Mouse (Mus musculus) liver, embryonic 11.5 days (tissue): ENCODE data around the gene Fcrlb. TPM values are rescaled to one million over a fixed set of nuclear protein-coding genes. Genes with fewer than 3 reads are reported as not detected.

Experiments used
- ATAC-seq: fragments of 200-750 bp; cut with Nextera tagmentation; replicated peaks from 2 replicates; pipeline ENCODE4 v1.8.0; 2017; ENCODE audit warnings: moderate number of reproducible peaks, mild to moderate bottlenecking, moderate TSS enrichment, moderate library complexity; ENCODE audit not compliant: low FRiP score
- DNase-seq: peaks from one replicate; pipeline ENCODE4 v3.0.0-alpha.2; 2017; ENCODE audit warnings: low spot score
- H3K27ac ChIP-seq: fragments of 300-500 bp; sonication (generic); 2 replicates; pipeline ENCODE4 v1.5.1; 2014; ENCODE audit warnings: mild to moderate bottlenecking, low read depth, low read length, control low read depth
- H3K27me3 ChIP-seq: fragments of 300-500 bp; sonication (generic); replicated peaks from 2 replicates; pipeline ENCODE4 v1.6.1; 2014; ENCODE audit warnings: low read length, mixed read lengths; ENCODE audit not compliant: control insufficient read depth, insufficient read depth
- H3K36me3 ChIP-seq: fragments of 300-500 bp; sonication (generic); 2 replicates; pipeline ENCODE4 v1.6.1; 2014; ENCODE audit warnings: mild to moderate bottlenecking, low read length, moderate library complexity, mixed read lengths; ENCODE audit not compliant: control insufficient read depth, insufficient read depth
- H3K4me1 ChIP-seq: fragments of 300-500 bp; sonication (generic); replicated peaks from 2 replicates; pipeline ENCODE4 v1.6.1; 2014; ENCODE audit warnings: low read length, mixed read lengths; ENCODE audit not compliant: control insufficient read depth, insufficient read depth
- H3K4me2 ChIP-seq: fragments of 300-500 bp; sonication (generic); 2 replicates; pipeline ENCODE4 v1.6.1; 2014; ENCODE audit warnings: mild to moderate bottlenecking, control low read depth, moderate library complexity
- H3K4me3 ChIP-seq: fragments of 300-500 bp; sonication (generic); 2 replicates; pipeline ENCODE4 v1.5.1; 2014; ENCODE audit warnings: low read depth, low read length, control low read depth
- H3K9ac ChIP-seq: fragments of 300-500 bp; sonication (generic); 2 replicates; pipeline ENCODE4 v1.6.1; 2014; ENCODE audit warnings: low read depth, low read length, control low read depth
- H3K9me3 ChIP-seq: fragments of 300-500 bp; sonication (generic); 2 replicates; pipeline ENCODE4 v1.6.1; 2016; ENCODE audit warnings: low read length, inconsistent platforms, mixed read lengths; ENCODE audit not compliant: control insufficient read depth
- WGBS: fragments of 180-500 bp; shearing (Covaris S2); extraction: QIAGEN DNeasy Blood & Tissue Kit; methylation state at CpG from one replicate; pipeline ENCODE4 v1.1.7; 2014; 5-methylcytosine and 5-hydroxymethylcytosine counted together
- polyA plus RNA-seq: library from polyadenylated mRNA; unstranded; fragments of >200 nt; fragmentation: Nextera tagmentation; extraction: Ambion mirVana; gene quantifications from 2 replicates; pipeline ENCODE4 v1.2.1, GENCODE M21; 2014

Gene Fcrlb
- polyA plus RNA-seq, 1 experiment from 2014 or later = not detected

DNA sequence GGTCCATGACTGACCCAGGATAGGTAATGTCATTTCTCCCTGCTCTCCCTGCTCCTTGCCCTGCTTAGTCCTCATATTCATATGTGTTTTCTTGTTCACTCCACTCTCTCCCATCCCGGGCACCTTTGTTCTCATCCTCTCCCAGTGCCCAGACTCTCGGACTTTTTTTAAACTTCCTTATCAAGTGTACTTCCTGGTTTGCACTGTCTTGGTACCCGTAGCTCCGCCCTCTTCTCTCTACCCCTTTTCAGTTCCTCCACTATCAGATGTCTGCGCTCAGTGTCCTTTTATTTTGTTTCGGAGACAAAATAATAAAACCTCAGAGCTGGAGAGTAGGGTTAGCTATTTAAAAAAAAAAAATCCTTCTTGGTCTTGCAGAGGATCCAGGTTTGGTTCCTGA is 11.7 kb upstream of the Fcrlb start:
- peak overlapping the region; percentile 54 for H3K4me2 ChIP-seq
- H3K9ac ChIP-seq = no peak overlapping the region
- WGBS = 52% methylated on average over 6 of the region's 6 CpGs
- H3K36me3 ChIP-seq = no peaks in the 10 kb centered on the region
- no peaks in the 10 kb centered on the region for H3K9me3 ChIP-seq
- H3K4me1 ChIP-seq = no peaks in the 10 kb centered on the region
- no peak for DNase-seq
- no peaks in the 10 kb centered on the region for H3K27me3 ChIP-seq
- H3K27ac ChIP-seq = no peak overlapping the region
- H3K4me3 ChIP-seq = peak overlapping the region; percentile 5; the same call in 1 of the 2 replicates
- peak; percentile 70 for ATAC-seq

GRCm38 (mm10) chr1:170919308-170919707 is 6.6 kb upstream of the Fcrlb start:
- no peak overlapping the region for H3K4me2 ChIP-seq
- H3K9ac ChIP-seq = no peak overlapping the region
- ATAC-seq (no peak), DNase-seq (no peak)
- H3K36me3 ChIP-seq = no peaks in the 10 kb centered on the region
- H3K27ac ChIP-seq = no peak overlapping the region
- no peaks in the 10 kb centered on the region for H3K9me3 ChIP-seq
- no peaks in the 10 kb centered on the region for H3K27me3 ChIP-seq
- no peak overlapping the region for H3K4me3 ChIP-seq
- 82% methylated on average over 8 of the region's 8 CpGs for WGBS
- H3K4me1 ChIP-seq = no peaks in the 10 kb centered on the region

DNA sequence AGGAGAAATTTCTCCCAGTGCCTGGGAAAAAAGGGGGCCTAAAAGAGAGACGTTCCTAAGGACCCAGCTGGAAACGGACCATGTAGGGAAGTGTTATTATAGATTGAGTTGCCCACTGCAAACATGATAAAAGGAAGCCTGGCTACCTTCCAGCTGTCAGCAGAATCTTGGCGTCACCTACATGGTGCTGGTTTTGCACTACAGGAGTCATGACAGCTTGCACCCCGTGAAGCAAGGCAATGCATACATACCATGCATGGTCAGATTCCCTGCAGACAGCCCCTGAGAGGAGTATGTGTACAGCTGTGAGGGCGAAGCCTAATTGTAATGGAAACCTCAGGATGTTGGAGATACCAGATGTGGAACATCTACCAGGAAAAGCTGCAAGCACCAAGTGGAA is 2.9 kb upstream of the Fcrlb start:
- Histone ChIP-seq H3K27ac (no peak overlapping the region), H3K4me3 (no peak overlapping the region), H3K9me3 (no peaks in the 10 kb centered on the region), H3K27me3 (no peaks in the 10 kb centered on the region), H3K4me2 (no peak overlapping the region), H3K36me3 (no peaks in the 10 kb centered on the region), H3K4me1 (no peaks in the 10 kb centered on the region), H3K9ac (no peak overlapping the region)
- ATAC-seq (no peak), DNase-seq (no peak)
- whole genome bisulfite sequencing = 67% methylated on average over 5 of the region's 5 CpGs

- WGBS = 71% methylated on average over 11 of the region's 11 CpGs
- DNase-seq = no peak
- Histone ChIP-seq H3K36me3 (no peaks in the 10 kb centered on the region), H3K9me3 (no peaks in the 10 kb centered on the region), H3K4me3 (no peak overlapping the region), H3K27me3 (peaks cover 24% of the 10 kb centered on the region), H3K4me2 (no peak overlapping the region), H3K4me1 (peaks cover 6% of the 10 kb centered on the region; the same call in 1 of the 2 replicates), H3K27ac (no peak overlapping the region), H3K9ac (no peak overlapping the region)
- ATAC-seq = no peak
Measured at GRCm38 (mm10) chr1:170911907-170912660, 657 bp downstream of the Fcrlb start.

DNA sequence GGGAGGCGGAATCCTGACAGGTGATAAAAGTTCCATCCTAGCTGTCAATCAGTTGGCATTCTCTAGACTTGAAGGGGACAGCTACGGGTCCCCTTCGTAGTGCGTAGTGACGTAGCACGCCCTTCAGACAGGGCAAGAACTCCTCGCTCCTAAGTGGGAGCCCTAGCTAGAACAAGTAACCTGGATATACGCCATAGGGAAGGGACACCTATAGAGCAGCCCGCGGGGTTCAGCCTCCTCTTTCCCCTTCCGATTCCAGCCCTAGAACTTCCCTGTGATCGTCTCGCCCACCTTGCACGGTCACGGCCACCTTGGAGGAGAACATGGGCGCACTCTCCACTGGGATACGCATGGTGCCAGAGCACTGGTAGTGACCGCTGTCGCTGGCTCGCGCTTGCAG is 4.4 kb downstream of the Fcrlb start:
- peak; percentile 49 for DNase-seq
- WGBS = 7% methylated on average over 21 of the region's 21 CpGs
- Histone ChIP-seq H3K9me3 (no peaks in the 10 kb centered on the region), H3K36me3 (no peaks in the 10 kb centered on the region), H3K4me1 (peaks cover 6% of the 10 kb centered on the region; the same call in 1 of the 2 replicates), H3K9ac (no peak overlapping the region), H3K4me3 (peak overlapping the region; percentile 48), H3K27ac (no peak overlapping the region), H3K27me3 (peaks cover 43% of the 10 kb centered on the region), H3K4me2 (peak overlapping the region; percentile 80)
- no peak for ATAC-seq

DNA sequence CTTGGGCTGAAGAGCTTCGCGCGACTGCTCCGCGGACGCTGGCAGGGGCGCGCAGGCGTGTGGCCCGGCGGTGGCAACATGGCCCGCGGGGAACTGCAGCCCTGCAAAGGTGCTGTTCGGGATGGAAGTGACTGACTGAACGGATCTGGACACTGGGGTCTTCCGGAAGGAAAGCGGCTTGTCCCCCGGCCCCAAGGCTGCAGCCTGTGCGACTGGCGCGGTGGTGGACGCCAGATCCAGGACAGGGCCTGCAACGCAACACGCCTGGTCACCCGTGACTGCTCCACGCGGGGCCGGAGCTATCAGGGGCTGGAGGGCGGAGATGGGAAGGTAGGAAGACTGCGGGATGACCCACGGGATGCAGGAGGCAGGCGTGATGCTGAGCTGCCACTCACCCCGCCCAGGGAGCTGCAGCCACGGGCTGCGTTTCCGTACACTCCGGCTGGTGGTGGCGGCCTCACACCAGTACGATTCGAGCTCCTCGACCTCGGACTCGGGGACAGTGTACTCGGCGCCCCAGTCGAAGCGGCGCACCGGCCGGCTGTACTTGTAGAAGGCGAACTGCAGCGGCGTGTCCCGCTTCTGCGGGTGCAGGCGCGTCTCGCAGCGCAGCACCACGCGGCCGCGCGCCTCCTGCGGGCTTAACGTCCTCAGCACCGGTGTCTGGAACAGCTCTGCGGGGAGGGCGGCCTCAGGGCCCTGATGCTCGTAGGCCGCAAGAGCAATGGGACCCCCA is 5.1 kb downstream of the Fcrlb start:
- DNase-seq = peak; percentile 44
- peak overlapping the region; percentile 48 for H3K4me3 ChIP-seq
- H3K27me3 ChIP-seq = peaks cover 43% of the 10 kb centered on the region
- peaks cover 6% of the 10 kb centered on the region; the same call in 1 of the 2 replicates for H3K4me1 ChIP-seq
- 2% methylated on average over 71 of the region's 71 CpGs for WGBS
- no peaks in the 10 kb centered on the region for H3K9me3 ChIP-seq
- H3K36me3 ChIP-seq = no peaks in the 10 kb centered on the region
- no peak overlapping the region for H3K27ac ChIP-seq
- H3K9ac ChIP-seq = 0 out of 2 replicates have a peak overlapping the region, but pooled peaks have one; percentile 12
- ATAC-seq = peak; percentile 36
- H3K4me2 ChIP-seq = peak overlapping the region; percentile 80

DNA sequence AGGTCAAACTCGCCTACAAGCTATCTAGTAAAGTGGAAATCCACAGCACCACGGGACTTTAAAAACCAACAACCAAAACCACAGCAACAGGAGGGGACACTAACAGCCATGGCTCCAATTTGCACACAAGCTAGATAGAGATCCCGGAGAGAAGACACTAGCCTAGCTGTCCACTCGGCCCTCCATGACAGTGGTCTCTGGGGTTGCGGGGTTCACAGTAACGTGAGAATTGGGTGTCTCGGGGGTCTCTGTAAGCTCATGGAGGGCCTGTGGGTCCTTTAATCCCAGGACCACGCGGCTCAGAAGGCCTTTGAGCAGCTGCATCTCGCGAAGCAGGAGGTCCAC is 5.7 kb downstream of the Fcrlb start:
- H3K27me3 ChIP-seq = peaks cover 43% of the 10 kb centered on the region
- H3K27ac ChIP-seq = no peak overlapping the region
- H3K9me3 ChIP-seq = no peaks in the 10 kb centered on the region
- DNase-seq (no peak), ATAC-seq (no peak)
- 28% methylated on average over 11 of the region's 11 CpGs for WGBS
- H3K9ac ChIP-seq = no peak overlapping the region
- no peaks in the 10 kb centered on the region for H3K36me3 ChIP-seq
- H3K4me1 ChIP-seq = peaks cover 6% of the 10 kb centered on the region; the same call in 1 of the 2 replicates
- peak overlapping the region; percentile 48 for H3K4me3 ChIP-seq
- H3K4me2 ChIP-seq = peak overlapping the region; percentile 80

- H3K4me3 ChIP-seq = no peak overlapping the region
- H3K9ac ChIP-seq = no peak overlapping the region
- no peaks in the 10 kb centered on the region for H3K36me3 ChIP-seq
- H3K27me3 ChIP-seq = peaks cover 36% of the 10 kb centered on the region
- H3K4me2 ChIP-seq = no peak overlapping the region
- WGBS = 59% methylated on average over 5 of the region's 5 CpGs
- H3K4me1 ChIP-seq = peaks cover 6% of the 10 kb centered on the region; the same call in 1 of the 2 replicates
- ATAC-seq = no peak
- no peaks in the 10 kb centered on the region for H3K9me3 ChIP-seq
- no peak for DNase-seq
- no peak overlapping the region for H3K27ac ChIP-seq
Measured at GRCm38 (mm10) chr1:170903485-170903884, 9.3 kb downstream of the Fcrlb start.
